Mouse (Mus musculus) heart, postnatal 0 days (tissue): ENCODE data around the gene Asb11. TPM values are rescaled to one million over a fixed set of nuclear protein-coding genes. Genes with fewer than 3 reads are reported as not detected.

Experiments
- ATAC-seq: fragments of 200-750 bp; cut with Nextera tagmentation; 2 replicates; pipeline ENCODE4 v1.8.0; 2017; ENCODE audit warnings: low read depth, moderate number of reproducible peaks, moderate library complexity; ENCODE audit not compliant: insufficient read depth
- DNase-seq: peaks from one replicate; pipeline ENCODE4 v3.0.0-alpha.2; 2016; ENCODE audit warnings: low spot score
- H3K27ac ChIP-seq: fragments of 300-500 bp; sonication (generic); 2 replicates; pipeline ENCODE4 v1.5.1; 2014; ENCODE audit warnings: low read depth, mild to moderate bottlenecking
- H3K27me3 ChIP-seq: fragments of 300-500 bp; sonication (generic); 2 replicates; pipeline ENCODE4 v1.6.1; 2014; ENCODE audit warnings: low read length, mixed read lengths; ENCODE audit not compliant: control insufficient read depth, insufficient read depth
- H3K36me3 ChIP-seq: fragments of 300-500 bp; sonication (generic); replicated peaks from 2 replicates; pipeline ENCODE4 v1.6.1; 2014; ENCODE audit warnings: low read length, mixed read lengths; ENCODE audit not compliant: control insufficient read depth, insufficient read depth
- H3K4me1 ChIP-seq: fragments of 300-500 bp; sonication (generic); 2 replicates; pipeline ENCODE4 v1.6.1; 2014; ENCODE audit warnings: antibody characterized with exemption; ENCODE audit not compliant: control insufficient read depth, insufficient read depth
- H3K4me2 ChIP-seq: fragments of 300-500 bp; sonication (generic); 2 replicates; pipeline ENCODE4 v1.6.1; 2014; ENCODE audit warnings: low read depth, mild to moderate bottlenecking, low read length, moderate library complexity
- H3K4me3 ChIP-seq: fragments of 300-500 bp; sonication (generic); 2 replicates; pipeline ENCODE4 v1.5.1; 2014; ENCODE audit warnings: low read depth, low read length
- H3K9ac ChIP-seq: fragments of 300-500 bp; sonication (generic); replicated peaks from 2 replicates; pipeline ENCODE4 v1.6.1; 2014; ENCODE audit warnings: low read depth, low read length, mixed read lengths
- H3K9me3 ChIP-seq: fragments of 300-500 bp; sonication (generic); replicated peaks from 2 replicates; pipeline ENCODE4 v1.6.1; 2016; ENCODE audit warnings: low read length; ENCODE audit not compliant: control insufficient read depth
- CTCF ChIP-seq: IDR thresholded peaks from 2 replicates; pipeline ENCODE4 v1.5.1; 2016; ENCODE audit warnings: antibody characterized with exemption, control low read depth, low read depth
- EP300 ChIP-seq: IDR thresholded peaks from 2 replicates; pipeline ENCODE4 v1.6.1; 2016; ENCODE audit warnings: antibody characterized with exemption, low read depth
- WGBS: fragments of 180-500 bp; shearing (Covaris S2); extraction: QIAGEN DNeasy Blood & Tissue Kit; methylation state at CpG from one replicate; pipeline ENCODE4 v1.1.7; 2014; 5-methylcytosine and 5-hydroxymethylcytosine counted together
- polyA plus RNA-seq: library from polyadenylated mRNA; unstranded; fragments of >200 nt; fragmentation: Nextera tagmentation; extraction: Ambion mirVana; gene quantifications from 2 replicates; pipeline ENCODE4 v1.2.1, GENCODE M21; 2015
- total RNA-seq: library from RNA; depleted of rRNA; stranded (reverse); fragments of >200 nt; gene quantifications from 2 replicates; pipeline ENCODE4 v1.2.3, GENCODE M21; 2014; ENCODE audit warnings: low replicate concordance

The Asb11 gene
- total and polyA plus RNA-seq, 2 experiments from 2014 or later: 101 to 155 TPM

DNA sequence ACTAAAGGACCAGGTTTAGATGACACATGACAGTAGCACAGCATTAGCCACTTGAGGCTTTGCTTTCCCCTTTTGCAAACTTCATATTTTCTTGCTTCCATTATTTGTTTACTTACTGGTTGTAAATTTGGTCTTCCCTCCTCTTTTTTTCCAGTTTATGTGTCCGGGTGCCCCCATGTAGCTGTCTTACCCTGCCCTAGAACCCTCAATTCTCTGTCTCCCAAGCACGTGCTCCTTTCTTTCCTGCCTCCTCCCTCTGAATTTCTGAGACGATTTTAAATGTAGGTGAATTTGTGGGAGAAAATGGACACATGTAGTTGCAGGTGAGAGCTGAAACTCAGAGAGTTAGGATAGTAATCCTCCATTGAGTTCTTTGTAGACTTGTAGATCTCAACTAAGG lies 16.3 kb upstream of the Asb11 start:
- Histone ChIP-seq H3K4me2 (peak overlapping the region; percentile 73), H3K4me1 (no peaks in the 10 kb centered on the region), H3K27me3 (no peaks in the 10 kb centered on the region), H3K9ac (peak overlapping the region; percentile 79), H3K9me3 (no peaks in the 10 kb centered on the region), H3K27ac (no peak overlapping the region), H3K4me3 (peak overlapping the region; percentile 69), H3K36me3 (0 out of 2 replicates have a peak, but pooled peaks cover 7% of the 10 kb centered on the region)
- 36% methylated on average over 3 of the region's 3 CpGs for WGBS
- TF ChIP-seq EP300 (no peak), CTCF (no peak)
- DNase-seq (no peak), ATAC-seq (no peak)

- H3K4me2 ChIP-seq: no peak overlapping the region
- no peak overlapping the region for H3K9ac ChIP-seq
- WGBS: 74% methylated on average over 1 of the region's 1 CpGs
- no peak overlapping the region for H3K27ac ChIP-seq
- H3K4me3 ChIP-seq: no peak overlapping the region
- no peaks in the 10 kb centered on the region for H3K4me1 ChIP-seq
- H3K36me3 ChIP-seq: peaks cover 15% of the 10 kb centered on the region; the same call in 1 of the 2 replicates
- ATAC-seq: no peak
- H3K9me3 ChIP-seq: no peaks in the 10 kb centered on the region
- TF ChIP-seq EP300 (no peak), CTCF (no peak)
- no peaks in the 10 kb centered on the region for H3K27me3 ChIP-seq
- DNase-seq: no peak
These were observed 12.0 kb upstream of the Asb11 start for GRCm38 (mm10) chrX:164424821-164425220.

DNA sequence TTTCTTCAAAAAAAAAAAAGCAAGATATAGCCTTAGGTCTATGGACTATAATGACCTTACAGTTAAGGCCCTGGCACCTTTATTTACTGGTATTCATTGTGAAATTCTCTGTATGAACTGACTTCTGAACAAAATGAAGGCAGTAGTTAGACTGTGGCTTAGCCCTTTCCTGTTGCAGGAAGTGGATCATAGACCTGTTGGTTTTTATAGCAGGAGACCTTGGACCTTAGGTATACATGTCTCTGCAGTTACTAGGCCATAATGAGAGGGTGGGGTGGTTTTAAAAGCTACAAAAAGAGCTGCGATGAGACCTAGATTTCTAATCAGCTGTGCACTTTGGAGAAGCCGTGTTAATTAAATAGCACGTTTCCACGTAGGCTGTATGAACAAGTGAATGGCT lies 9.5 kb upstream of the Asb11 start:
- H3K9me3 ChIP-seq: no peaks in the 10 kb centered on the region
- H3K36me3 ChIP-seq: peaks cover 23% of the 10 kb centered on the region
- no peak for ATAC-seq
- DNase-seq: no peak
- no peak overlapping the region for H3K9ac ChIP-seq
- no peaks in the 10 kb centered on the region for H3K4me1 ChIP-seq
- TF ChIP-seq EP300: no peak
- no peak for TF ChIP-seq CTCF
- no peak overlapping the region for H3K4me2 ChIP-seq
- H3K27me3 ChIP-seq: no peaks in the 10 kb centered on the region
- H3K27ac ChIP-seq: no peak overlapping the region
- H3K4me3 ChIP-seq: no peak overlapping the region
- WGBS: 87% methylated on average over 4 of the region's 4 CpGs

DNA sequence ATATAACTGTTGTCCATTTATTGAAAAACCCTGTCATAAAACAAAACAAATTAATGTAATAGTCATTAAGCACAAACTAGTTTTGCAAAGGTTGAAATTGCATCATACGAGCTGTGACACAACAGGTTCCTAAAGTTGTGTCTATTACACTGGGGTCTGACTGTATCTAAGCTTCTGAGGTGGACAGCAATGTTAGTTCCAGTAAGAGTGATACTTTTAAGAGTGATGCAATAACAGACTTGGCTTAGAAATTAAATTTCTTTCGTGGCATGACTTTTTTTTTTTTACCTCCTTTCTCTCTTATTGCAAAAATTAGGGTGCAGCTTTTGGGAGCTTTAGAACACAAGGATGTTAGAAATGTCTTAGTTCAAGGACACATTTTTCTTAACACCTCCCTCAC lies 8.6 kb upstream of the Asb11 start:
- 90% methylated on average over 2 of the region's 2 CpGs for WGBS
- Histone ChIP-seq H3K27ac (no peak overlapping the region), H3K27me3 (no peaks in the 10 kb centered on the region), H3K36me3 (peaks cover 17% of the 10 kb centered on the region), H3K9ac (no peak overlapping the region), H3K4me1 (no peaks in the 10 kb centered on the region), H3K4me2 (no peak overlapping the region), H3K9me3 (no peaks in the 10 kb centered on the region), H3K4me3 (no peak overlapping the region)
- ATAC-seq: no peak
- no peak for TF ChIP-seq EP300
- TF ChIP-seq CTCF: no peak
- no peak for DNase-seq

DNA sequence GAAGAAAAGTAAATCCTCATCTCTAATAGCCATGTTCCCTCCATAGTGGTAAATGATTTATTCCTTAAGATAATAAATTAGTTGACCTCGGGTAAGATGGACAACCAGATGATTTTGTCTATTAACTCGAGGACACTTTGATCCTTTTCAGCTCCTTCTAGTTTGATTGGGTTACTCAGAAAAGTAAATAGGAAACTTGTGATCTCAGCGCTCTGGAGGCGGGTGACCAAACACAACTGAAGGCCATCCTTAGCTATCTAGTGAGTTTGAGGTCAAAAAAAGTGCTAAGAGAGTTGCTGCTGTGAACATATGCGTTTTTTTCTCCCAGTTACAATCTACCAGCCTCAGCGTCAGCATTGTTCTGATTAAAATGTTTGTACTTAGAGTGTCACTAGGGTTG lies 6.2 kb upstream of the Asb11 start:
- 81% methylated on average over 6 of the region's 6 CpGs for WGBS
- ATAC-seq (no peak), DNase-seq (no peak)
- Histone ChIP-seq H3K27me3 (no peaks in the 10 kb centered on the region), H3K4me1 (no peaks in the 10 kb centered on the region), H3K9ac (no peak overlapping the region), H3K4me3 (no peak overlapping the region), H3K27ac (no peak overlapping the region), H3K36me3 (peaks cover 17% of the 10 kb centered on the region), H3K9me3 (no peaks in the 10 kb centered on the region), H3K4me2 (no peak overlapping the region)
- TF ChIP-seq EP300 (no peak), CTCF (no peak)

DNA sequence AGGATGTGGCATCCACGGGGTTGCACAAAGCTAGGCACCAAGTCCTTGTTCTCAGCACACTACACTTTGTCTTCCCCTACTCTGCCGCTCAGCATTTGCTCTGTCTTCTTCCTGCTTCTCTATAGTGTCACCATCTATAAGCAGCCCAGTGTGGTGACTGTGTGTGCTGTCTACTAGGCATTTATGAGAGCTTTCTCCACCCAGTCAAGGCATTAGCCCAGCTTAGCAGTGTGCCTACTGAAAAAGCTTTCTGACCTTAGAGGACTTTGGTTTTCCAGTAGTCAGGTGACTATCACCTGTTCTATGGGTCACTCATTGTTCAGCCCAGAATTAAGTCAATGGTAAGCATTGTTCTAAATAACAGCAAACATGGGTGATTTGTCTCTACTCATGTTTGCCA lies 5.7 kb upstream of the Asb11 start:
- no peaks in the 10 kb centered on the region for H3K9me3 ChIP-seq
- H3K9ac ChIP-seq: no peak overlapping the region
- ATAC-seq: no peak
- no peak overlapping the region for H3K27ac ChIP-seq
- 88% methylated on average over 2 of the region's 2 CpGs for WGBS
- no peaks in the 10 kb centered on the region for H3K4me1 ChIP-seq
- no peaks in the 10 kb centered on the region for H3K27me3 ChIP-seq
- peaks cover 17% of the 10 kb centered on the region for H3K36me3 ChIP-seq
- no peak overlapping the region for H3K4me3 ChIP-seq
- no peak for DNase-seq
- no peak overlapping the region for H3K4me2 ChIP-seq
- TF ChIP-seq CTCF (no peak), EP300 (no peak)
